Comparison of ENCODE assay signal across 30 mouse cellular contexts in genomic region chr13:98486726-98487125, GRCm38 (mm10). TPM values are rescaled to one million over a fixed set of nuclear protein-coding genes. Genes with fewer than 3 reads are reported as not detected.
"Had no signal": no experiment of that assay in that cellular context is flagged by ENCODE, and none has a peak within 500 bp of the region (broad histone marks: within the 10 kb centered on the region; RNA-seq: fewer than 3 reads in every experiment).

No protein-coding gene starts in this region.

- H3K27ac ChIP-seq: embryonic facial prominence, embryonic 10.5 days; embryonic facial prominence, embryonic 12.5 days; embryonic facial prominence, embryonic 13.5 days; embryonic facial prominence, embryonic 15.5 days; forebrain, embryonic 10.5 days; forebrain, embryonic 12.5 days; forebrain, embryonic 13.5 days; forebrain, embryonic 15.5 days; gastrocnemius, adult 2 months had no signal

- DNase-seq: cerebellum, adult 18-20 months; cerebellum, adult 2 months; cerebellum, adult 8-10 months; cerebellum, adult 9-10 months; cerebellum, adult 9-11 months; cerebellum, postnatal 14 days; cerebellum, postnatal 25 days; cerebellum, postnatal 36 days; embryo, embryonic 11 days; forebrain, postnatal 0 days; gastrocnemius, adult 2 months; gastrocnemius, postnatal 10 days; gastrocnemius, postnatal 14 days; gastrocnemius, postnatal 25 days; gastrocnemius, postnatal 36 days had no signal

- H3K4me3 ChIP-seq: embryonic facial prominence, embryonic 10.5 days; embryonic facial prominence, embryonic 12.5 days; embryonic facial prominence, embryonic 13.5 days; embryonic facial prominence, embryonic 15.5 days; erythroblast, embryonic 14.5 days; forebrain, embryonic 10.5 days; forebrain, embryonic 12.5 days; forebrain, embryonic 13.5 days; forebrain, embryonic 15.5 days; gastrocnemius, adult 2 months had no signal

- H3K9ac ChIP-seq: embryonic facial prominence, embryonic 12.5 days; embryonic facial prominence, embryonic 13.5 days; embryonic facial prominence, embryonic 15.5 days; forebrain, embryonic 12.5 days; forebrain, embryonic 13.5 days; forebrain, embryonic 15.5 days; forebrain, postnatal 0 days had no signal

- H3K4me2 ChIP-seq: embryonic facial prominence, embryonic 12.5 days; embryonic facial prominence, embryonic 13.5 days; embryonic facial prominence, embryonic 15.5 days; forebrain, embryonic 12.5 days; forebrain, embryonic 13.5 days; forebrain, embryonic 15.5 days had no signal

- H3K36me3 ChIP-seq: embryonic facial prominence, embryonic 10.5 days; embryonic facial prominence, embryonic 12.5 days; embryonic facial prominence, embryonic 13.5 days; embryonic facial prominence, embryonic 15.5 days; forebrain, embryonic 10.5 days; forebrain, embryonic 12.5 days; forebrain, embryonic 15.5 days had no signal

- H3K27me3 ChIP-seq: embryonic facial prominence, embryonic 12.5 days; embryonic facial prominence, embryonic 13.5 days; forebrain, embryonic 13.5 days had no signal

- ATAC-seq: forebrain, embryonic 13.5 days; forebrain, embryonic 14.5 days; forebrain, embryonic 15.5 days; forebrain, embryonic 16.5 days; forebrain, postnatal 0 days had no signal

- H3K9me3 ChIP-seq: embryonic facial prominence, embryonic 10.5 days; embryonic facial prominence, embryonic 12.5 days; embryonic facial prominence, embryonic 13.5 days; embryonic facial prominence, embryonic 15.5 days; forebrain, embryonic 10.5 days; forebrain, embryonic 12.5 days; forebrain, embryonic 13.5 days; forebrain, embryonic 15.5 days had no signal

- H3K4me1 ChIP-seq: embryonic facial prominence, embryonic 12.5 days; embryonic facial prominence, embryonic 13.5 days; embryonic facial prominence, embryonic 15.5 days; forebrain, embryonic 10.5 days; forebrain, embryonic 12.5 days; forebrain, embryonic 13.5 days; forebrain, embryonic 15.5 days had no signal

RNA-seq across cellular contexts. Expression of gene Gm10320, which starts 5.1 kb away (rescaled TPM):
- total RNA-seq: forebrain, postnatal 0 days; gastrocnemius, adult 18-20 months; gastrocnemius, adult 2 months; gastrocnemius, adult 8-10 months; gastrocnemius, postnatal 10 days; gastrocnemius, postnatal 14 days; gastrocnemius, postnatal 25 days; gastrocnemius, postnatal 36 days; gastrocnemius, postnatal 4 days; heart, adult 18-20 months had no signal
